Mouse (Mus musculus) liver, postnatal 0 days (tissue): ENCODE results near the gene Gys1. TPM values are rescaled to one million over a fixed set of nuclear protein-coding genes. Genes with fewer than 3 reads are reported as not detected.
A peak's percentile ranks its signal among the peaks of the same experiment; 100 is the strongest.

Experiments used
- ATAC-seq: fragments of 200-750 bp; cut with Nextera tagmentation; 2 replicates; pipeline ENCODE4 v1.8.0; 2017; ENCODE audit warnings: mild to moderate bottlenecking, moderate library complexity
- DNase-seq: peaks from one replicate; pipeline ENCODE4 v3.0.0-alpha.2; 2016
- H3K27ac ChIP-seq: fragments of 300-500 bp; sonication (generic); 2 replicates; pipeline ENCODE4 v1.5.1; 2014; ENCODE audit warnings: antibody characterized with exemption, moderate library complexity, mild to moderate bottlenecking, low read depth
- H3K27me3 ChIP-seq: fragments of 300-500 bp; sonication (generic); 2 replicates; pipeline ENCODE4 v1.6.1; 2014; ENCODE audit warnings: low read length, control low read depth, mixed read lengths; ENCODE audit not compliant: insufficient read depth
- H3K36me3 ChIP-seq: fragments of 300-500 bp; sonication (generic); replicated peaks from 2 replicates; pipeline ENCODE4 v1.6.1; 2014; ENCODE audit warnings: mild to moderate bottlenecking, control low read depth, low read length, moderate library complexity, mixed read lengths; ENCODE audit not compliant: insufficient read depth
- H3K4me1 ChIP-seq: fragments of 300-500 bp; sonication (generic); 2 replicates; pipeline ENCODE4 v1.6.1; 2014; ENCODE audit warnings: antibody characterized with exemption, mild to moderate bottlenecking, control low read depth; ENCODE audit not compliant: insufficient read depth
- H3K4me2 ChIP-seq: fragments of 300-500 bp; sonication (generic); 2 replicates; pipeline ENCODE4 v1.6.1; 2014; ENCODE audit warnings: low read depth, mild to moderate bottlenecking, low read length, moderate library complexity, mixed read lengths
- H3K4me3 ChIP-seq: fragments of 300-500 bp; sonication (generic); 2 replicates; pipeline ENCODE4 v1.5.1; 2014; ENCODE audit warnings: low read depth, low read length
- H3K9ac ChIP-seq: fragments of 300-500 bp; sonication (generic); replicated peaks from 2 replicates; pipeline ENCODE4 v1.6.1; 2014; ENCODE audit warnings: mild to moderate bottlenecking, moderate library complexity
- H3K9me3 ChIP-seq: fragments of 300-500 bp; sonication (generic); 2 replicates; pipeline ENCODE4 v1.6.1; 2016; ENCODE audit warnings: mild to moderate bottlenecking, control low read depth, low read length, mixed read lengths
- CTCF ChIP-seq: sonication (generic); IDR thresholded peaks from 2 replicates; pipeline ENCODE4 v1.5.1; 2016; ENCODE audit warnings: antibody characterized with exemption, low read depth
- EP300 ChIP-seq: IDR thresholded peaks from 2 replicates; pipeline ENCODE4 v1.6.1; 2016; ENCODE audit warnings: antibody characterized with exemption, low read depth, mild to moderate bottlenecking
- WGBS: fragments of 180-500 bp; shearing (Covaris S2); extraction: QIAGEN DNeasy Blood & Tissue Kit; methylation state at CpG from one replicate; pipeline ENCODE4 v1.1.7; 2014; ENCODE audit not compliant: insufficient replicate concordance; 5-methylcytosine and 5-hydroxymethylcytosine counted together
- polyA plus RNA-seq: library from polyadenylated mRNA; unstranded; fragments of >200 nt; fragmentation: Nextera tagmentation; extraction: Ambion mirVana; gene quantifications from 2 replicates; pipeline ENCODE4 v1.2.1, GENCODE M21; 2015

Gene Gys1
- polyA plus RNA-seq, 1 experiment from 2014 or later: 3.3 TPM

DNA sequence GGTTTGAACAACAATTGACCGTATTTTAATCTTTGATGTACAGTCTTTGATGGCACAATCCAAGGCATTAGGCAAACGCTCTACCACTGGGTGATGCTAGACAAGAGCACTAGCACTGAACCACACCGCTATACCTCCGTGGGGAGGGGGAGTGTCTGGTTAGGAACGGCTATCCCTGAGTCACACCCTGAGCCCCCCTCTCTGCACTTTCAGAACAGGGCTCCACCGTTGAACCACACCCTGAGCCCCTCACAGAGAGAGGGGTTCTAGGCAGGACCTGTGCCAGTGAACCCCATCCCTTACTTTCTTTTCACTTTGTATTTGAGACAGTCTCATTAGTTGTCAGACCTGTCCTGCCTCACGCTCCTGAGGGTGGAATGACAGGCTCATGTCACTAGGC is 26.3 kb upstream of the Gys1 start:
- Histone ChIP-seq H3K4me2 (no peak overlapping the region), H3K9ac (no peak overlapping the region), H3K27ac (no peak overlapping the region), H3K36me3 (no peaks in the 10 kb centered on the region), H3K4me3 (no peak overlapping the region), H3K4me1 (peaks cover 11% of the 10 kb centered on the region), H3K27me3 (peaks cover 80% of the 10 kb centered on the region), H3K9me3 (no peaks in the 10 kb centered on the region)
- 64% methylated on average over 7 of the region's 7 CpGs for WGBS
- ATAC-seq (no peak), DNase-seq (no peak)
- no peak for TF ChIP-seq EP300
- TF ChIP-seq CTCF: no peak

DNA sequence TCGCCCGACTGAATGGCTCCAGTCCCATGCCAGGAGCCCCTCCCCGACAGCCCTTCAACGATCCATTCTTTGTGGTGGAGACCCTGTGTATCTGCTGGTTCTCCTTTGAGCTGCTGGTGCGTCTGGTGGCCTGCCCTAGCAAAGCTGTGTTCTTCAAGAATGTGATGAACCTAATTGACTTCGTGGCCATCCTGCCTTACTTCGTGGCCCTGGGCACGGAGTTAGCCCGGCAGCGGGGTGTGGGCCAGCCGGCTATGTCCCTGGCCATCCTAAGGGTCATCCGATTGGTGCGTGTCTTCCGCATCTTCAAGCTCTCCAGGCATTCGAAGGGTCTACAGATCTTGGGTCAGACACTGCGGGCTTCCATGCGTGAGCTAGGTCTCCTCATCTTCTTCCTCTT is 25.7 kb upstream of the Gys1 start:
- H3K4me3 ChIP-seq: no peak overlapping the region
- ATAC-seq (no peak), DNase-seq (no peak)
- WGBS: 78% methylated on average over 17 of the region's 17 CpGs
- peaks cover 17% of the 10 kb centered on the region for H3K4me1 ChIP-seq
- no peaks in the 10 kb centered on the region for H3K36me3 ChIP-seq
- H3K9ac ChIP-seq: no peak overlapping the region
- no peak overlapping the region for H3K4me2 ChIP-seq
- peaks cover 86% of the 10 kb centered on the region for H3K27me3 ChIP-seq
- TF ChIP-seq EP300 (no peak), CTCF (no peak)
- H3K9me3 ChIP-seq: no peaks in the 10 kb centered on the region
- no peak overlapping the region for H3K27ac ChIP-seq

DNA sequence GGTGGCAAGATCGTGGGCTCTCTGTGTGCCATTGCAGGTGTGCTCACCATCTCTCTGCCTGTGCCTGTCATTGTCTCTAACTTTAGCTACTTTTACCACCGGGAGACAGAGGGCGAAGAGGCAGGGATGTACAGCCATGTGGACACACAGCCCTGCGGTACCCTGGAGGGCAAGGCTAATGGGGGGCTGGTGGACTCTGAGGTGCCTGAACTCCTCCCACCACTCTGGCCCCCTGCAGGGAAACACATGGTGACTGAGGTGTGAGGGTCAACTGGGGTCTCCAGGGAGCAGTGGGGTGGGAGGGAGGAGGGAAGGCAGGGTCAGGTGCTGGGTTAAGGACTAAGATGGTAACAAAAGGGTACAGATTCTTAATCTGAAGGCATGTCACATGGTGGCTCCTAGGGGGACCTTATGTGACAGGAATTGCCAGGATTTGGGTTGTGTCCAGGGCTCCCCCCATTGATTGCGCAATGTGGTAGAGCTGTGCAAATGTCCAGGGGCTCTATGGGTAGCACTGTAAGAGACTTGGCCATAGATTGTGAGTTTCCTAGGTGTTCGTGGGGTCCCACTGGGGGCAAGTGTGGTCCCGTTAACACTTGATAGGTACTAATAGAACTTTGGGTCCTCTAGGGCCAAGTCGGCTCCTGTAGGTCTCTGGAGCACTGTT is 25.0 kb upstream of the Gys1 start:
- no peak for DNase-seq
- no peak overlapping the region for H3K27ac ChIP-seq
- no peak overlapping the region for H3K9ac ChIP-seq
- no peak for ATAC-seq
- peaks cover 93% of the 10 kb centered on the region for H3K27me3 ChIP-seq
- no peaks in the 10 kb centered on the region for H3K9me3 ChIP-seq
- peaks cover 18% of the 10 kb centered on the region for H3K4me1 ChIP-seq
- WGBS: 74% methylated on average over 8 of the region's 8 CpGs
- no peaks in the 10 kb centered on the region for H3K36me3 ChIP-seq
- H3K4me3 ChIP-seq: no peak overlapping the region
- no peak overlapping the region for H3K4me2 ChIP-seq
- no peak for TF ChIP-seq EP300
- no peak for TF ChIP-seq CTCF

DNA sequence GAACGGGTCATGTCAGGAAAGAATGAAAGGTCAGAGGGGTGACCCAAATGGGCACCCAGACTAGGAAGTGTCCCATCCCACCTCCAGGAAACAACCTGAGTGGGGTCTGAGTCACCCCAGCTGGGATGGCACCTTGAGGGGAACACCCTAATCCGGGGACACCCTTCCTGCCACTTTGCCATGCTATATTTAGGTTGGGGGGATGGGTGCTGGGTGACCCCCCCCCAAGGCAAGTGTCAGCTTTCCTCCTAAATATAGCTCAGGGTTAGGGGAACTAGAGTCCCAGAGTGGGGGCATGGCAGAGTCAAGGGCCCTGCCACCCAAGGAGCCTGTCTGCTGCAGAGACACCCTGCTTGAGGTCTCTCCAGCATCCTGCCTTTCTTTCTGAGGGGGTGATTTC is 22.2 kb upstream of the Gys1 start:
- no peak overlapping the region for H3K9ac ChIP-seq
- DNase-seq: no peak
- TF ChIP-seq CTCF (no peak), EP300 (no peak)
- no peak overlapping the region for H3K27ac ChIP-seq
- H3K36me3 ChIP-seq: no peaks in the 10 kb centered on the region
- 56% methylated on average over 2 of the region's 2 CpGs for WGBS
- H3K4me1 ChIP-seq: peaks cover 16% of the 10 kb centered on the region
- no peaks in the 10 kb centered on the region for H3K9me3 ChIP-seq
- ATAC-seq: no peak
- H3K27me3 ChIP-seq: peaks cover 97% of the 10 kb centered on the region
- H3K4me2 ChIP-seq: no peak overlapping the region
- H3K4me3 ChIP-seq: no peak overlapping the region

GRCm38 (mm10) chr7:45413113-45413863 is 21.4 kb upstream of the Gys1 start, which contains the start of gene Ntf5:
Gene Ntf5 (plus strand): TSS chr7:45413695.
- Histone ChIP-seq H3K27ac (no peak within 1 kb of the TSS), H3K4me1 (peaks cover 16% of the 10 kb centered on the region), H3K4me2 (peak within 1 kb of the TSS; percentile 72), H3K4me3 (peak within 1 kb of the TSS; percentile 48), H3K9ac (peak within 1 kb of the TSS; percentile 34), H3K36me3 (no peaks in the 10 kb centered on the region), H3K27me3 (peaks cover 96% of the 10 kb centered on the region), H3K9me3 (no peaks in the 10 kb centered on the region)
- no peak for TF ChIP-seq CTCF
- no peak for TF ChIP-seq EP300
- 3% methylated on average over 32 of the region's 45 CpGs for WGBS
- ATAC-seq (peak; percentile 38; the same call in 1 of the 2 replicates), DNase-seq (no peak)
